Mouse (Mus musculus): Measurements from ENCODE around the gene Acad10.
"Not testable (repeated sequence)": the region's sequence is repeated elsewhere in the genome, so short reads cannot be mapped to it uniquely, and the experiment has no call there.

The Acad10 gene

GRCm38 (mm10) chr5:121660059-121660896 lies at the start of gene Acad10, which contains the start of gene Brap:
Gene Acad10 (minus strand): TSS chr5:121660514.
Gene Brap (plus strand): TSS chr5:121660563.
- peak; percentile 90 for DNase-seq (ENCODE audit: low read depth, low spot score)

- DNase-seq (ENCODE audit: low read depth, low spot score), result no peak
These were observed 44.4 kb upstream of the Acad10 start for GRCm38 (mm10) chr5:121704512-121705248.

GRCm38 (mm10) chr5:121703341-121703740 lies 43.0 kb upstream of the Acad10 start:
- no peak for DNase-seq (ENCODE audit: low read depth, low spot score)

GRCm38 (mm10) chr5:121701111-121701769 lies 40.9 kb upstream of the Acad10 start:
- no peak for DNase-seq (ENCODE audit: low read depth, low spot score)

- DNase-seq (ENCODE audit: low read depth, low spot score), result no peak
These were observed 40.2 kb upstream of the Acad10 start for GRCm38 (mm10) chr5:121700496-121700895.

- no peak for DNase-seq (ENCODE audit: low read depth, low spot score)
These were observed 39.6 kb upstream of the Acad10 start for GRCm38 (mm10) chr5:121699891-121700290.

- DNase-seq (ENCODE audit: low read depth, low spot score), result no peak
These were observed 36.4 kb upstream of the Acad10 start for GRCm38 (mm10) chr5:121696761-121697160.

GRCm38 (mm10) chr5:121692897-121693296 lies 32.6 kb upstream of the Acad10 start:
- no peak for DNase-seq (ENCODE audit: low read depth, low spot score)

GRCm38 (mm10) chr5:121691436-121691835 lies 31.1 kb upstream of the Acad10 start:
- DNase-seq (ENCODE audit: low read depth, low spot score), result not testable (repeated sequence)

GRCm38 (mm10) chr5:121690482-121691211 lies 30.3 kb upstream of the Acad10 start:
- DNase-seq (ENCODE audit: low read depth, low spot score), result no peak

- DNase-seq (ENCODE audit: low read depth, low spot score), result no peak
These were observed 26.0 kb upstream of the Acad10 start for GRCm38 (mm10) chr5:121686113-121686898.

- no peak for DNase-seq (ENCODE audit: low read depth, low spot score)
These were observed 25.2 kb upstream of the Acad10 start for GRCm38 (mm10) chr5:121685495-121685894.

- DNase-seq (ENCODE audit: low read depth, low spot score), result no peak
These were observed 21.9 kb upstream of the Acad10 start for GRCm38 (mm10) chr5:121682250-121682649.

- peak; percentile 38 for DNase-seq (ENCODE audit: low read depth, low spot score)
These were observed 10.1 kb upstream of the Acad10 start for GRCm38 (mm10) chr5:121670412-121670811.

GRCm38 (mm10) chr5:121668411-121668810 lies 8.1 kb upstream of the Acad10 start:
- DNase-seq (ENCODE audit: low read depth, low spot score), result no peak

- no peak for DNase-seq (ENCODE audit: low read depth, low spot score)
These were observed 6.8 kb upstream of the Acad10 start for GRCm38 (mm10) chr5:121667067-121667466.

GRCm38 (mm10) chr5:121664971-121665370 lies 4.7 kb upstream of the Acad10 start:
- no peak for DNase-seq (ENCODE audit: low read depth, low spot score)

- DNase-seq (ENCODE audit: low read depth, low spot score), result no peak
These were observed 3.8 kb upstream of the Acad10 start for GRCm38 (mm10) chr5:121664078-121664477.

GRCm38 (mm10) chr5:121663456-121663855 lies 3.1 kb upstream of the Acad10 start:
- DNase-seq (ENCODE audit: low read depth, low spot score), result no peak

GRCm38 (mm10) chr5:121661494-121661893 lies 1.2 kb upstream of the Acad10 start:
- DNase-seq (ENCODE audit: low read depth, low spot score), result no peak

- DNase-seq (ENCODE audit: low read depth, low spot score), result peak; percentile 70
These were observed 562 bp upstream of the Acad10 start for GRCm38 (mm10) chr5:121660897-121661254.
